Mouse (Mus musculus): ENCODE results near the gene Dcakd.

DNA sequence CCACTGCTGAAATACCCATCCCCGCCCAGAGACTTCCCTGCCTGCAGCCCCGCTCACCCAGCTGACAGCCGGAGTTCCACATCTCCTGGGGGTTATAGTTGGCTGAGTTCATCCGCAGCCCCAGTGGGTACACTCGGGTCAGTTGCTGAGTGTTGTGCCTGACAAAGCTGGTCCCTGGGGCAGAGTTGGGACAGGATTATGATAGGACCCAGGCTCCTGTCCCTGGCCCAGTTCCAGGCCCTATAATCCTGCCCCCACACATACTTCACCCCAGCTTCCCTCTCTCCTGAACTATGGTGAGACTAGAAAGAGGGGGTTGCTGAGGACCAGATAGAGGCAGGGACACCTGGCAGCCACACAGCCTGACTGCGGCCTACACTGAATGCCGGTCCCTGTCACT, 45.5 kb upstream of the Dcakd start:
- TF ChIP-seq CTCF (IDR thresholded peaks at IDR 0.05; ENCODE audit: insufficient read depth, low read depth, low read length) (no peak), POLR2A (IDR thresholded peaks at IDR 0.05; ENCODE audit: insufficient read depth, low read depth, low read length) (no peak)

All from olfactory bulb, adult 2 months (tissue).